Mouse (Mus musculus) megakaryocyte, embryonic 14.5 days (primary cell): ENCODE results near the gene Smarca4.

Source experiments
- FLI1 ChIP-seq: IDR thresholded peaks from 2 replicates; pipeline ENCODE4 v1.6.1; 2012; ENCODE audit warnings: low read length, inconsistent platforms, mixed read lengths
- GATA1 ChIP-seq: IDR thresholded peaks from 3 replicates; pipeline ENCODE4 v1.6.1; 2012; ENCODE audit warnings: mixed read lengths, low read length, inconsistent platforms, borderline replicate concordance

DNA sequence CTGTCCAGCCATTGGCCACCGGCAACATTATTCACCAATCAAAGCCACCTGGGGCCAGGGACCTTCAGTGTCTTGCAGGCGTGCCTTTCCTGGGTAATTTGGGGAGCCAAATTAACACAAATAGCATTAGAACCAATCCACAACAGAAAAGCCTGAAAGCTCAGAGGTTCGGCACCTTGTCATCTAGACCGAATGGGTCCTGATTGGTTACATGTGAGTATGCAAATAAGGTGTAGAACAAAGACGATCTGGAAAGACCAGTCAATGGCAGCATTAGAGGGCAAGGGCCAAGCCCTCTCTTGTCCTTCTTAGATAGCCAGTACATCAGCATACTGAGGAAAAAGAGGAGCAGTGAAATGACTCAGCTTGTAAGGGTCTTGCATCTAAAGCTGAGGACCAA is 10.1 kb upstream of the Smarca4 start:
- TF ChIP-seq GATA1 (no peak), FLI1 (no peak)
